Mouse (Mus musculus) Muller cell, postnatal 12 days (primary cell): ENCODE results near the gene Krtap5-1.
"Not testable (repeated sequence)": the region's sequence is repeated elsewhere in the genome, so short reads cannot be mapped to it uniquely, and the experiment has no call there.

Experiments used
- DNase-seq: peaks from one replicate; pipeline ENCODE4 v3.0.0-alpha.2; 2015; ENCODE audit errors: inconsistent ontology term

Gene Krtap5-1

GRCm38 (mm10) chr7:142296108-142296507, 810 bp downstream of the Krtap5-1 start:
- not testable (repeated sequence) for DNase-seq

- DNase-seq: no peak
Observed at GRCm38 (mm10) chr7:142295418-142295817, 1.5 kb downstream of the Krtap5-1 start.

GRCm38 (mm10) chr7:142293851-142294250, 3.1 kb downstream of the Krtap5-1 start:
- peak; percentile 15 for DNase-seq

GRCm38 (mm10) chr7:142285910-142286612, 10.9 kb downstream of the Krtap5-1 start:
- DNase-seq: not testable (repeated sequence)

- DNase-seq: no peak
Observed at GRCm38 (mm10) chr7:142285130-142285835, 11.6 kb downstream of the Krtap5-1 start.

GRCm38 (mm10) chr7:142284615-142285080, 12.3 kb downstream of the Krtap5-1 start:
- peak; percentile 90 for DNase-seq

- peak; percentile 75 for DNase-seq
Observed at GRCm38 (mm10) chr7:142284023-142284591, 12.8 kb downstream of the Krtap5-1 start.

- not testable (repeated sequence) for DNase-seq
Observed at GRCm38 (mm10) chr7:142282847-142283246, 14.1 kb downstream of the Krtap5-1 start.

GRCm38 (mm10) chr7:142279291-142279690, 17.6 kb downstream of the Krtap5-1 start:
- not testable (repeated sequence) for DNase-seq

GRCm38 (mm10) chr7:142278183-142278582, 18.7 kb downstream of the Krtap5-1 start:
- peak; percentile 34 for DNase-seq

- DNase-seq: not testable (repeated sequence)
Observed at GRCm38 (mm10) chr7:142274263-142274662, 22.7 kb downstream of the Krtap5-1 start, which contains the start of gene Gm4559. Gm4559 (minus strand) TSS chr7:142274363.

- DNase-seq: not testable (repeated sequence)
Observed at GRCm38 (mm10) chr7:142258254-142258653, 38.7 kb downstream of the Krtap5-1 start, which contains the start of gene Gm2431. Gm2431 (minus strand) TSS chr7:142258354.

- DNase-seq: peak; percentile 17
Observed at GRCm38 (mm10) chr7:142255517-142255916, 41.4 kb downstream of the Krtap5-1 start.

- peak; percentile 16 for DNase-seq
Observed at GRCm38 (mm10) chr7:142249824-142250223, 47.1 kb downstream of the Krtap5-1 start.
